Mouse (Mus musculus): ENCODE data around the gene Gpr39. TPM values are rescaled to one million over a fixed set of nuclear protein-coding genes. Genes with fewer than 3 reads are reported as not detected.

Gene Gpr39
- total RNA-seq, 2 experiments from 2014 or later, result not detected

DNA sequence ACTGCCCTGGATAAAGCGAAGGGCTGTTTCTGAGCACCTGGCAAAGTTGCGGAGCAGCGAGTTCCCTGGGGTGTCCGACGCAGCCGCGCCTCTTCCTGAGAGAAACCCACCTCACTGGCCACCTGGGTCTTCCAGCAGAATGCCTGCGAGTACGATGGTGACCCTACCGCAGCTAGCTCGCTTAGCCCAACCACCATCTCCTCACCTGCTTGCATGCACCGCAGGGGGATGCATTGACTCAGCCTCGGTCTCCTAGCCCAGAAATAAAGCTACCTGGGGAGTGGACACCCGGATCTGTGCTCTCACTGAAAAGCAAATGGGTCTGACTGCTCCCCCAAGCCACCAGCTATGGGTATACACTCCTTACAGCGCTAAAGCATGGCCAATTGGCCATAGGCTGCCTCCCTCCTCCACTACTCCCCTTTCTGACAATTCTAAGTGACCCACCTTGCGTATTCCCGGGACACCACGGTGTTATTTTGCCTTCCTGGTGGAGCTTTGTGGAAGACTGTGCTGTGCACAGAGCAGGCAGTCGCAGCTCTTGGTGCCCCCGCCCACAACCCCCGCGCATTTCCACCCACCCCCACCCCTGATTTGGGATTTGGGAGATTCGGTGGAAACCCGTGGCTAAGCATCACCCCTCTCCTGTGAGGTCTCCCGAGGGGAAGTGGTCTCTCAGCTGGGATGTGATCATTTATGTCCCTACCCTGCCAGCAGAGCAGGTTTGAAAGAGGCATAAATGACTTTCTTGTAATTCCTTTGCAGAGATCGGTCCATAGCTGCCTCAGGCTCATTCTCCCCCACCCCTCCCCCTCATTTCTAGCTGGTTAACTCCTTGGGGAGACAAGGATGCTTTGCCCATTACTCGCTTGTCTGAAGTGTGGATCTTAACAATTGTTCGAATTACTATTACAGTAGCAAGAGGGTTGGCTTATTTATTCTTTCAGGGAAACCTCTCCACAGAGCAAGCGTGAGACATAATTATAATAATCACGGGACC lies 236.1 kb downstream of the Gpr39 start, which contains the start of gene Lypd1:
Lypd1 (minus strand) TSS at position 501 of the 1,000 bp plus-strand sequence.
- no peak for DNase-seq
- intact Hi-C loops (cut with DNase I; ENCODE audit: low total_unique reads), result no loop called here

DNA sequence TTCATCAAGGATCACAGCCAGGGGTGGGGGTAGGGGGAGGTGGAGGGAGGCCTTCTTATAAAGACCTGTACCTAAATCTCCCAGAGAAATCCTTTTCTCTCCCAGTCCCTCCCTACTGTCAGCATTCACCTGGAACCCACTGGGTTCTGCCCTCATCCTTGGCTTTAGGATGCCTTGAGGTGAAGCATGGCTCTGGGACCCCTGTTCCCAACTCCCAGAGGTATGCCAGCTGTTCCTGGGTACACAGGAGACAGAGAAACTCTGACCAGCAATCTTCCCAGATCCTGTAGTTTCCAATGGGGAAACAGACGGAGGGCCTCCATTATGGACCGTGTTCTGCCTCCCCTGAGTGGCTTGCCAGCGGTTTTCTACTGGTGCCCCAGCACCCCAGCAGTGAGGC lies 243.9 kb downstream of the Gpr39 start:
- no peak for DNase-seq
- intact Hi-C loops (cut with DNase I; ENCODE audit: low total_unique reads), result no loop called here

DNA sequence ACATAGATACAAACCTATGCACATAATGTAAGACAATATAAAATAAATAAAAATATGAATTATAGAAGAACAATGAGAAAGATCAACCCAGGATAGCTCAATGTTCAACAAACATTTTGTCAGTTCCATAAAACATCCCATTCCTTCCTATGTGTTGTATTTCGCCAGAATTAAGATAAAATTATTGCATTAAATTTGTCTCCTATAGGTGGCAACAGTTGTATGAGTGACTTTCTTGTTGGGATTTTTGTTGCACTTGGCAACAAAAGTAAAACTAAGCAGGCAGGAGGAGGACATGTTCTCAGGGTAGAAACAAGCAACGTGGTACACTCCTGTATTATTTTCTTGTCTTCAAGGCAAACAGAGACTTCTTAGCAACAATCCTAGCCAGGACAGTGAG lies 246.3 kb downstream of the Gpr39 start:
- intact Hi-C loops (cut with DNase I; ENCODE audit: low total_unique reads), result no loop called here
- DNase-seq, result no peak

Other genes starting within 250 kb of the Gpr39 start
- 10 to 100 TPM; 56.2 to 63.8 TPM for gene Actr3, start 241.3 kb upstream of the Gpr39 start, total RNA-seq (2021)
- 10 to 100 TPM; 18.5 to 18.7 TPM for gene Slc35f5, start 116.4 kb upstream of the Gpr39 start, total RNA-seq (2021)
- under 1 TPM; 0.24 to 0.45 TPM for gene Lypd1, start 236.1 kb downstream of the Gpr39 start, total RNA-seq (2021)

All from gastrocnemius, postnatal 14 days (tissue).